Mouse (Mus musculus): Measurements from ENCODE around the gene Ift20. TPM values are rescaled to one million over a fixed set of nuclear protein-coding genes. Genes with fewer than 3 reads are reported as not detected.

Ift20 gene
- polyA plus RNA-seq (2014; fragmentation: Nextera tagmentation; extraction: Ambion mirVana): 122 and 124 TPM in 2 replicates

- Histone ChIP-seq H3K4me2 (ENCODE audit: low read depth, low read length) (peak within 1 kb of the TSS; percentile 83), H3K9me3 (ENCODE audit: control insufficient read depth, low read length) (no peaks in the 10 kb centered on the region), H3K27me3 (ENCODE audit: control insufficient read depth, insufficient read depth, low read length) (no peaks in the 10 kb centered on the region), H3K36me3 (ENCODE audit: control insufficient read depth, insufficient read depth, low read length) (peaks cover 13% of the 10 kb centered on the region; the same call in 1 of the 2 replicates), H3K4me1 (ENCODE audit: control insufficient read depth, insufficient read depth, low read length) (peaks cover 18% of the 10 kb centered on the region), H3K9ac (replicated peaks; ENCODE audit: low read depth, low read length) (peak within 1 kb of the TSS; percentile 72), H3K27ac (ENCODE audit: low read depth, low read length) (peak within 1 kb of the TSS; percentile 87), H3K4me3 (ENCODE audit: low read depth, low read length) (peak within 1 kb of the TSS; percentile 66)
- WGBS: under 1% methylated on average over 52 of the region's 52 CpGs
- peak; percentile 98 for ATAC-seq (ENCODE audit: low read depth)
Measured at GRCm38 (mm10) chr11:78536080-78536689, at the start of gene Ift20, which contains the start of gene Tnfaip1. Gene Ift20 (plus strand): TSS chr11:78536361. Gene Tnfaip1 (minus strand): TSS chr11:78536332.

- 6% methylated on average over 8 of the region's 8 CpGs for WGBS
- H3K36me3 ChIP-seq (ENCODE audit: control insufficient read depth, insufficient read depth, low read length): peaks cover 28% of the 10 kb centered on the region
- ATAC-seq (ENCODE audit: low read depth): peak; percentile 22; the same call in 1 of the 2 replicates
- peaks cover 7% of the 10 kb centered on the region for H3K4me1 ChIP-seq (ENCODE audit: control insufficient read depth, insufficient read depth, low read length)
- peaks cover 7% of the 10 kb centered on the region; the same call in 1 of the 2 replicates for H3K27me3 ChIP-seq (ENCODE audit: control insufficient read depth, insufficient read depth, low read length)
- no peak overlapping the region for H3K4me2 ChIP-seq (ENCODE audit: low read depth, low read length)
- H3K9ac ChIP-seq (replicated peaks; ENCODE audit: low read depth, low read length): no peak overlapping the region
- H3K4me3 ChIP-seq (ENCODE audit: low read depth, low read length): no peak overlapping the region
- no peak overlapping the region for H3K27ac ChIP-seq (ENCODE audit: low read depth, low read length)
- H3K9me3 ChIP-seq (ENCODE audit: control insufficient read depth, low read length): no peaks in the 10 kb centered on the region
Measured at GRCm38 (mm10) chr11:78488168-78488567, 48.0 kb upstream of the Ift20 start.

DNA sequence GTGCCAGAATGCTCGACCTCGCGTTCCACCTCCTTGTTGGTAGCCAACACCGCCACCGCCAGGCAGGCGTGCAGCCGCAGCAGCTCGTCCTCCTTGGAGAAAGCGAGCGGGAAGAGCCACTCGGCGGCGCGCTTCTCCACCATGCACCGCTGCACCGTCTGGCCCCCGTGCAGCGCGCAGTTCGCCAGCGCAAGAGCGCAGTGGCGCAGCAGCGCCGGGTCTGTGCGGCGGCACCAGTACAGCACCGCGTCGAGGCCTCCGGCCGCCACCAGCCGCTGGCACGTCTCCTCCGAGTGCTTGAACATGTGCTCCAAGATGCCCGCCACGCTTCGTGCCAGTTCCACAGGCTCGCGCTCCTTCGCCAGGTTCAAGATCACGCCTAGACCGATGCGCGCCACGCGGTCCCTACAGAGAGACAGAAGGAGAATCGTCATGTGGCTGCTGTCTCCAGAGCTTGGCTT lies 45.4 kb upstream of the Ift20 start:
- 6% methylated on average over 48 of the region's 48 CpGs for WGBS
- ATAC-seq (ENCODE audit: low read depth): peak; percentile 72; the same call in 1 of the 2 replicates
- peak overlapping the region; percentile 32; the same call in 1 of the 2 replicates for H3K9ac ChIP-seq (replicated peaks; ENCODE audit: low read depth, low read length)

GRCm38 (mm10) chr11:78495904-78496303 lies 40.3 kb upstream of the Ift20 start:
- H3K36me3 ChIP-seq (ENCODE audit: control insufficient read depth, insufficient read depth, low read length): no peaks in the 10 kb centered on the region

More for the DNA sequence above, 45.4 kb upstream of the Ift20 start:
- peaks cover 10% of the 10 kb centered on the region for H3K4me1 ChIP-seq (ENCODE audit: control insufficient read depth, insufficient read depth, low read length)
- peak overlapping the region; percentile 16 for H3K4me3 ChIP-seq (ENCODE audit: low read depth, low read length)
- no peak overlapping the region for H3K27ac ChIP-seq (ENCODE audit: low read depth, low read length)
- peak overlapping the region; percentile 37 for H3K4me2 ChIP-seq (ENCODE audit: low read depth, low read length)
- H3K9me3 ChIP-seq (ENCODE audit: control insufficient read depth, low read length): no peaks in the 10 kb centered on the region
- peaks cover 7% of the 10 kb centered on the region; the same call in 1 of the 2 replicates for H3K27me3 ChIP-seq (ENCODE audit: control insufficient read depth, insufficient read depth, low read length)
- peaks cover 26% of the 10 kb centered on the region for H3K36me3 ChIP-seq (ENCODE audit: control insufficient read depth, insufficient read depth, low read length)

GRCm38 (mm10) chr11:78497071-78497541 lies 39.1 kb upstream of the Ift20 start:
- ATAC-seq (ENCODE audit: low read depth): peak; percentile 79
- H3K4me3 ChIP-seq (ENCODE audit: low read depth, low read length): peak overlapping the region; percentile 82
- peak overlapping the region; percentile 61 for H3K4me2 ChIP-seq (ENCODE audit: low read depth, low read length)
- peak overlapping the region; percentile 86 for H3K27ac ChIP-seq (ENCODE audit: low read depth, low read length)
- peaks cover 15% of the 10 kb centered on the region for H3K4me1 ChIP-seq (ENCODE audit: control insufficient read depth, insufficient read depth, low read length)
- H3K9me3 ChIP-seq (ENCODE audit: control insufficient read depth, low read length): no peaks in the 10 kb centered on the region
- no peaks in the 10 kb centered on the region for H3K27me3 ChIP-seq (ENCODE audit: control insufficient read depth, insufficient read depth, low read length)
- no peaks in the 10 kb centered on the region for H3K36me3 ChIP-seq (ENCODE audit: control insufficient read depth, insufficient read depth, low read length)
- H3K9ac ChIP-seq (replicated peaks; ENCODE audit: low read depth, low read length): peak overlapping the region; percentile 82
- WGBS: under 1% methylated on average over 44 of the region's 44 CpGs

More at GRCm38 (mm10) chr11:78495904-78496303, 40.3 kb upstream of the Ift20 start:
- H3K9ac ChIP-seq (replicated peaks; ENCODE audit: low read depth, low read length): peak overlapping the region; percentile 82
- H3K9me3 ChIP-seq (ENCODE audit: control insufficient read depth, low read length): no peaks in the 10 kb centered on the region
- peak overlapping the region; percentile 61 for H3K4me2 ChIP-seq (ENCODE audit: low read depth, low read length)
- peaks cover 15% of the 10 kb centered on the region for H3K4me1 ChIP-seq (ENCODE audit: control insufficient read depth, insufficient read depth, low read length)
- ATAC-seq (ENCODE audit: low read depth): no peak
- whole genome bisulfite sequencing: 10% methylated on average over 6 of the region's 6 CpGs
- H3K4me3 ChIP-seq (ENCODE audit: low read depth, low read length): peak overlapping the region; percentile 82
- peaks cover 5% of the 10 kb centered on the region; the same call in 1 of the 2 replicates for H3K27me3 ChIP-seq (ENCODE audit: control insufficient read depth, insufficient read depth, low read length)
- no peak overlapping the region for H3K27ac ChIP-seq (ENCODE audit: low read depth, low read length)

DNA sequence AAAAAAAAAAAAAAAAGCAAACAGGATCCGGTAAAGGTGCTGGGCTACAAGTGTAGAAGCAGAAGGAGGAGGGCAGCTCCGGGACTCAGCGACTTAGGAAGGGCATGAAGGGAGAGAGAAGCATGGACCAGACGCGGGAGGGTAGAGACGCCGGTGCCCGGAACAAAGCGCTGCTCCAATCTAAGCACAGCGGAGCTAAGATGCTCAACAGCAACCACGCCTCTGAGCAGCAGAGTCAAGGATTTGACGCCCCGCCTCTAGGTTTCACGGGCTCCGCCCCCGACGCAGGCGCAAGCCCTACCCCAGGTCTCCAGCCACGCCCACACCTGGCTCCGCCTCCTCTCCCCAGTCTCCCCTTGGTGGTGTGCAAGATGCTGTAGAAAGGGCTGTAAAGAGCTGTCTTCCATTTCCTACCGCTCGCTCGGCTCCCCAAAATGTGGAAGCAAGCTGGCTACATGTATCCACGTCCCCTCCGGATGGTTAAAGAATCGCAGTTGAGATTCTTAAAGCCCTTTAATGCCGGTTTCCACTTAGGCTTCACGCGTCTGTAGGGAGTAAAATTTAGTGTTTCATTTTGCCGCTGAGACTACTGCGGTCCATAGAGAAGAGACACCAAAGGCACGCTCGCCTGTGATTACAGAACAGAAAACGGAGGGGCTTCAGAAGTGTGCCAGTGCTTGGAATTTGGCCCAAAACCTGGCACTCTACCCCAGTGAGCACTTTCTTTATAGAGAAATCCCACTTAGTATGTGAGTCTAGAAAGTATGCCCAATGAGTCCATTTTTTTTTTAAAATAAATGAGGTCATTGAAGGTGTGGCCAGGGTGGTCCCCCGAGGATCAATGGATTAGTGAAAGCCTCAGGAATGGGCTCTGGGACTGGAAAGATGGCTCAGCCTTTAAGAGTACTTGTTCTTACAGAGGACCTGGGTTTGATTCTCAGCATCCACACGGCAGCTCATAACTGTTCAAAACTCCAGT lies 38.3 kb upstream of the Ift20 start, which contains the start of gene Sarm1:
Gene Sarm1 (minus strand): TSS at position 211 of the 979 bp plus-strand sequence.
- H3K9me3 ChIP-seq (ENCODE audit: control insufficient read depth, low read length): no peaks in the 10 kb centered on the region
- H3K4me3 ChIP-seq (ENCODE audit: low read depth, low read length): peak within 1 kb of the TSS; percentile 82
- peak within 1 kb of the TSS; percentile 61 for H3K4me2 ChIP-seq (ENCODE audit: low read depth, low read length)
- WGBS: 3% methylated on average over 36 of the region's 36 CpGs
- peak; percentile 96 for ATAC-seq (ENCODE audit: low read depth)
- no peaks in the 10 kb centered on the region for H3K36me3 ChIP-seq (ENCODE audit: control insufficient read depth, insufficient read depth, low read length)
- peak within 1 kb of the TSS; percentile 86 for H3K27ac ChIP-seq (ENCODE audit: low read depth, low read length)
- peak within 1 kb of the TSS; percentile 82 for H3K9ac ChIP-seq (replicated peaks; ENCODE audit: low read depth, low read length)
- no peaks in the 10 kb centered on the region for H3K27me3 ChIP-seq (ENCODE audit: control insufficient read depth, insufficient read depth, low read length)
- H3K4me1 ChIP-seq (ENCODE audit: control insufficient read depth, insufficient read depth, low read length): peaks cover 15% of the 10 kb centered on the region

GRCm38 (mm10) chr11:78499004-78499403 lies 37.2 kb upstream of the Ift20 start, which contains the start of gene Vtn:
Gene Vtn (plus strand): TSS chr11:78499091.
- Histone ChIP-seq H3K27ac (ENCODE audit: low read depth, low read length) (peak within 1 kb of the TSS; percentile 86), H3K9ac (replicated peaks; ENCODE audit: low read depth, low read length) (0 out of 2 replicates have a peak within 1 kb of the TSS, but pooled peaks have one; percentile 13), H3K36me3 (ENCODE audit: control insufficient read depth, insufficient read depth, low read length) (no peaks in the 10 kb centered on the region), H3K9me3 (ENCODE audit: control insufficient read depth, low read length) (no peaks in the 10 kb centered on the region), H3K4me3 (ENCODE audit: low read depth, low read length) (peak within 1 kb of the TSS; percentile 82), H3K4me2 (ENCODE audit: low read depth, low read length) (peak within 1 kb of the TSS; percentile 61), H3K4me1 (ENCODE audit: control insufficient read depth, insufficient read depth, low read length) (peaks cover 15% of the 10 kb centered on the region), H3K27me3 (ENCODE audit: control insufficient read depth, insufficient read depth, low read length) (no peaks in the 10 kb centered on the region)
- no peak for ATAC-seq (ENCODE audit: low read depth)
- 67% methylated on average over 7 of the region's 7 CpGs for WGBS

DNA sequence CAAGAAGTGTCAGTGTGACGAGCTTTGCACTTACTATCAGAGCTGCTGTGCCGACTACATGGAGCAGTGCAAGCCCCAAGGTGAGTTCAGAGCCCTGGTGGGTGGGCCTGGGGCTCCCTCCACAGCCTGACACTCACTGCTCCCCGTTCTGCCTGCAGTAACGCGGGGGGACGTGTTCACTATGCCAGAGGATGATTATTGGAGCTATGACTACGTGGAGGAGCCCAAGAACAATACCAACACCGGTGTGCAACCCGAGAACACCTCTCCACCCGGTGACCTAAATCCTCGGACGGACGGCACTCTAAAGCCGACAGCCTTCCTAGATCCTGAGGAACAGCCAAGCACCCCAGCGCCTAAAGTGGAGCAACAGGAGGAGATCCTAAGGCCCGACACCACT lies 36.6 kb upstream of the Ift20 start:
- ATAC-seq (ENCODE audit: low read depth): no peak
- H3K4me2 ChIP-seq (ENCODE audit: low read depth, low read length): no peak overlapping the region
- H3K27ac ChIP-seq (ENCODE audit: low read depth, low read length): no peak overlapping the region
- no peak overlapping the region for H3K9ac ChIP-seq (replicated peaks; ENCODE audit: low read depth, low read length)
- no peaks in the 10 kb centered on the region for H3K36me3 ChIP-seq (ENCODE audit: control insufficient read depth, insufficient read depth, low read length)
- H3K4me1 ChIP-seq (ENCODE audit: control insufficient read depth, insufficient read depth, low read length): peaks cover 15% of the 10 kb centered on the region
- WGBS: 55% methylated on average over 16 of the region's 16 CpGs
- H3K27me3 ChIP-seq (ENCODE audit: control insufficient read depth, insufficient read depth, low read length): no peaks in the 10 kb centered on the region
- no peak overlapping the region for H3K4me3 ChIP-seq (ENCODE audit: low read depth, low read length)
- no peaks in the 10 kb centered on the region for H3K9me3 ChIP-seq (ENCODE audit: control insufficient read depth, low read length)

All from neural tube, embryonic 14.5 days (tissue).